Mouse (Mus musculus) bone marrow, adult 2 months (tissue): ENCODE results near the gene Dynll2.

Experiments used
- CTCF ChIP-seq: fragments of 200-500 bp; IDR thresholded peaks from 2 replicates; pipeline ENCODE4 v1.5.1; 2011; ENCODE audit warnings: low read length, control low read depth; ENCODE audit not compliant: control insufficient read depth, insufficient read depth
- POLR2A ChIP-seq: fragments of 200-500 bp; IDR thresholded peaks from 2 replicates; pipeline ENCODE4 v1.6.1; 2011; ENCODE audit warnings: low read depth, mild to moderate bottlenecking, control low read depth, low read length, borderline replicate concordance; ENCODE audit not compliant: control insufficient read depth

DNA sequence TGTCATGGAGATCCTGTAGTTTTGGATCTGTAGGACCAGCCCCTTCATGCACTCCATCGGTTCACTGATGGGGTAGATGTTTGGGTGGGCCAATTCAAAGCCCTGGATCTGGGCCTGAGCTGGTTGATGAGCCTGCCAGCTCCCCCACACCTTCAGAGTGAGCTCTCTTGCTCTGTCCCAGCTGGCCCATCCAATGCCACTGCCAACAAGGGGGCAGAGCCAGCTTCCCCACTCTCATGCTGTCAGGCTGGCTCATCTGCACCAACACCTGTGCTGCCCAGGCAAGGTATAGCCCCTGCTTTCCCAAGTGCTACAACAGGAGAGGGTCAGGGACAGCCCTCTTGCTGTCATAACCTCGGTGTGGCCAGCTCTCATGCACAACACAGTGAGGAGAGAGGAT lies 53.6 kb downstream of the Dynll2 start:
- no peak for TF ChIP-seq POLR2A
- TF ChIP-seq CTCF: no peak
